Comparison of ENCODE assay signal across 10 mouse cellular contexts in genomic region chr2:129232484-129232883, GRCm38 (mm10). TPM values are rescaled to one million over a fixed set of nuclear protein-coding genes. Genes with fewer than 3 reads are reported as not detected.
DNase-seq lines count a peak whose midpoint lies in the region; ATAC-seq and TF ChIP-seq lines count a peak whose summit lies in the region.
"Had no signal": no experiment of that assay in that cellular context is flagged by ENCODE, and none has a peak within 500 bp of the region (broad histone marks: within the 10 kb centered on the region; RNA-seq: fewer than 3 reads in every experiment).

No protein-coding gene starts in this region.

- no peaks in the 10 kb centered on the region for H3K27me3 ChIP-seq in forebrain, postnatal 0 days (ENCODE audit: insufficient read depth, low read length)
- H3K27me3 ChIP-seq in limb, embryonic 15.5 days: no peaks in the 10 kb centered on the region

- DNase-seq in cerebellum, postnatal 25 days: peak; percentile 23 to 38
- no peak for DNase-seq in cerebellum, adult 9-10 months
- peak; percentile 47 for DNase-seq in 3134 (ENCODE audit: extremely low read depth, insufficient read length, low spot score)
- no peak for DNase-seq in forebrain, postnatal 0 days
- no peak for DNase-seq in adipocyte (ENCODE audit: low spot score)
- no peak for DNase-seq in gastrocnemius, postnatal 25 days
- DNase-seq: heart, adult 18-20 months; midbrain, embryonic 14.5 days had no signal

- no peak overlapping the region for H3K27ac ChIP-seq in forebrain, postnatal 0 days (ENCODE audit: low read depth, low read length)
- peak overlapping the region; percentile 77 for H3K27ac ChIP-seq in limb, embryonic 15.5 days

- H3K9ac ChIP-seq in forebrain, postnatal 0 days: no peak overlapping the region
- no peak overlapping the region for H3K9ac ChIP-seq in limb, embryonic 15.5 days

- 63% methylated on average over 9 of the region's 9 CpGs for WGBS in forebrain, postnatal 0 days
- WGBS in limb, embryonic 15.5 days: 69% methylated on average over 9 of the region's 9 CpGs

- H3K9me3 ChIP-seq in forebrain, postnatal 0 days (ENCODE audit: low read length): no peaks in the 10 kb centered on the region
- no peaks in the 10 kb centered on the region for H3K9me3 ChIP-seq in limb, embryonic 15.5 days

- H3K4me1 ChIP-seq in forebrain, postnatal 0 days (ENCODE audit: insufficient read depth): no peaks in the 10 kb centered on the region
- peaks cover 5% of the 10 kb centered on the region; the same call in 1 of the 2 replicates for H3K4me1 ChIP-seq in limb, embryonic 15.5 days

- no peak overlapping the region for H3K4me2 ChIP-seq in forebrain, postnatal 0 days (ENCODE audit: low read depth)
- no peak overlapping the region for H3K4me2 ChIP-seq in limb, embryonic 15.5 days

- H3K36me3 ChIP-seq in forebrain, postnatal 0 days (ENCODE audit: insufficient read depth): no peaks in the 10 kb centered on the region
- no peaks in the 10 kb centered on the region for H3K36me3 ChIP-seq in limb, embryonic 15.5 days

- peak; percentile 74 for ATAC-seq in forebrain, postnatal 0 days
- ATAC-seq in limb, embryonic 15.5 days (ENCODE audit: insufficient number of reproducible peaks, low FRiP score, low TSS enrichment, low read depth): peak; percentile 58; the same call in 1 of the 2 replicates
- no peak for ATAC-seq in activated CD4-positive, CD25-positive, alpha-beta regulatory T cell, adult 4 months

- no peak overlapping the region for H3K4me3 ChIP-seq in forebrain, postnatal 0 days (ENCODE audit: low read depth, low read length)
- no peak overlapping the region for H3K4me3 ChIP-seq in limb, embryonic 15.5 days

- TF ChIP-seq CTCF in forebrain, postnatal 0 days (IDR thresholded peaks at IDR 0.05; ENCODE audit: low read depth): no peak

RNA-seq across cellular contexts. Expression of gene Slc20a1, which starts 33.9 kb away (rescaled TPM):
- total RNA-seq in forebrain, postnatal 0 days (2014; rRNA removed): 68.7 and 73.5 TPM in 2 replicates
- polyA plus RNA-seq in forebrain, postnatal 0 days (2015; fragmentation: Nextera tagmentation; extraction: Ambion mirVana): 27.4 and 36.5 TPM in 2 replicates
- polyA plus RNA-seq in limb, embryonic 15.5 days (2015; fragmentation: Nextera tagmentation; extraction: Ambion mirVana): 21.6 and 22.3 TPM in 2 replicates
- 10 to 100 TPM; 68.0 to 74.3 TPM for polyA plus RNA-seq in activated CD4-positive, CD25-positive, alpha-beta regulatory T cell, adult 4 months (2017; shearing (Covaris generic))
- total RNA-seq in gastrocnemius, postnatal 25 days (2021): 10 to 100 TPM in 1 of 2 experiments, 1 to 10 TPM in 1; 5.6 to 11.5 TPM

Comparison
In these comparisons a context has a peak if more than half of its experiments do, and no peak if none do; other contexts are left out.
1. DNase-seq: peak in cerebellum, postnatal 25 days (2 of 2) and 3134 (single experiment); none in cerebellum, adult 9-10 months (single experiment), forebrain, postnatal 0 days (single experiment), adipocyte (single experiment) and gastrocnemius, postnatal 25 days (single experiment).